Mouse (Mus musculus) ES-Bruce4 (cell line): ENCODE measurements around the gene Col4a2. TPM values are rescaled to one million over a fixed set of nuclear protein-coding genes. Genes with fewer than 3 reads are reported as not detected.

Experiments used
- H3K27ac ChIP-seq: 2 replicates; pipeline ENCODE4 v1.5.1; 2012; ENCODE audit warnings: low read length, inconsistent platforms; ENCODE audit not compliant: insufficient read depth
- H3K27me3 ChIP-seq: 2 replicates; pipeline ENCODE4 v1.6.1; 2012; ENCODE audit warnings: mild to moderate bottlenecking, low read length, inconsistent platforms; ENCODE audit not compliant: control insufficient read depth, poor library complexity, insufficient read depth, severe bottlenecking
- H3K36me3 ChIP-seq: 2 replicates; pipeline ENCODE4 v1.6.1; 2012; ENCODE audit warnings: inconsistent platforms, mild to moderate bottlenecking, low read length, moderate library complexity; ENCODE audit not compliant: control insufficient read depth, poor library complexity, insufficient read depth, severe bottlenecking
- H3K4me1 ChIP-seq: one replicate; pipeline ENCODE4 v1.8.1; 2011; ENCODE audit warnings: low read length; ENCODE audit not compliant: control insufficient read depth, insufficient read depth
- H3K4me3 ChIP-seq: 2 replicates; pipeline ENCODE4 v1.5.1; 2011; ENCODE audit warnings: low read depth, mild to moderate bottlenecking, low read length
- H3K9ac ChIP-seq: 2 replicates; pipeline ENCODE4 v1.6.1; 2012; ENCODE audit warnings: low read depth, mild to moderate bottlenecking, inconsistent platforms; ENCODE audit not compliant: poor library complexity, severe bottlenecking
- H3K9me3 ChIP-seq: replicated peaks from 2 replicates; pipeline ENCODE4 v1.6.1; 2012; ENCODE audit warnings: mild to moderate bottlenecking, low read length, inconsistent platforms; ENCODE audit not compliant: control insufficient read depth, poor library complexity, insufficient read depth, severe bottlenecking
- CTCF ChIP-seq: IDR thresholded peaks from one replicate; pipeline ENCODE4 v1.8.1; 2011; ENCODE audit warnings: low read depth, low read length
- EP300 ChIP-seq: IDR thresholded peaks from 2 replicates; pipeline ENCODE4 v1.6.1; 2011; ENCODE audit warnings: low read depth, low read length; ENCODE audit not compliant: insufficient read depth
- POLR2A ChIP-seq: IDR thresholded peaks from one replicate; pipeline ENCODE4 v1.8.1; 2011; ENCODE audit warnings: low read length; ENCODE audit not compliant: insufficient read depth
- polyA plus RNA-seq: library from polyadenylated mRNA; stranded (reverse); fragments of >200 nt; gene quantifications from 2 replicates; pipeline ENCODE4 v1.2.4, GENCODE M21; 2011; ENCODE audit warnings: low read depth; ENCODE audit not compliant: missing spikeins, insufficient read depth, insufficient read length

The Col4a2 gene
- polyA plus RNA-seq, 1 experiment = 30.3 TPM

DNA sequence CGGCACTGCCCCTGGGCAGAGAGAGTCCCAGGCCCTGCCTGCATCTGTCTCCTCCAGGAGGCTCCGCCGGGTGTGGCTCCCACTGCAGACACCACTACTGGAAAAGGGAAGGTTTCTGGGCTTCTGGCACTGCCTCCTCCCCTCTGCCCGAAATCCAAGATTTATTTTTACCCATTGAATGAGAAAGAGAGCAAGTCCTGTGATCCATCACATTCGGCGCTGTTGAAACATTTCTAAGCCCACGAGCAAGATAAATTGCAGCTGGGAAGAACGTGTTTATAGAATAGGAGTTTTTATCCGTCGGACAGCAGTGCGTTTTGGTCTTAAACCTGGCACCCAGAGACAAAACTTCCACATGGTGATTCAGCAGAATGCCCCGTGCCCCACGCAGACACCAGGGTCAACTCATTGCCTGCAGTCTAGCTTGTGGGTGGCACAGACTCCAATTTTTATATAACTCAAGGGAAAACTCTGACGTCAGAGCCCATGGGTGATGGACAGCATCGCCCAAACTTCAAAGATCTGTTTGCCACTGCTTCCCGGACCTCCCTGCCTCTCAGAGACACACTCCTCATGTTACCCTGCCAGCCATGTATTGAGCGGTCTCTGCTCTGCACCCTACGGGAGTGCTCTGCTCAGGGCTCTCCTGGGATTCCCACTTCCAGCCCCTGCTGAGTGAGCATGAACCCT is 63.3 kb downstream of the Col4a2 start:
- no peaks in the 10 kb centered on the region for H3K9me3 ChIP-seq
- no peak overlapping the region for H3K27ac ChIP-seq
- TF ChIP-seq CTCF (no peak), POLR2A (no peak), EP300 (no peak)

DNA sequence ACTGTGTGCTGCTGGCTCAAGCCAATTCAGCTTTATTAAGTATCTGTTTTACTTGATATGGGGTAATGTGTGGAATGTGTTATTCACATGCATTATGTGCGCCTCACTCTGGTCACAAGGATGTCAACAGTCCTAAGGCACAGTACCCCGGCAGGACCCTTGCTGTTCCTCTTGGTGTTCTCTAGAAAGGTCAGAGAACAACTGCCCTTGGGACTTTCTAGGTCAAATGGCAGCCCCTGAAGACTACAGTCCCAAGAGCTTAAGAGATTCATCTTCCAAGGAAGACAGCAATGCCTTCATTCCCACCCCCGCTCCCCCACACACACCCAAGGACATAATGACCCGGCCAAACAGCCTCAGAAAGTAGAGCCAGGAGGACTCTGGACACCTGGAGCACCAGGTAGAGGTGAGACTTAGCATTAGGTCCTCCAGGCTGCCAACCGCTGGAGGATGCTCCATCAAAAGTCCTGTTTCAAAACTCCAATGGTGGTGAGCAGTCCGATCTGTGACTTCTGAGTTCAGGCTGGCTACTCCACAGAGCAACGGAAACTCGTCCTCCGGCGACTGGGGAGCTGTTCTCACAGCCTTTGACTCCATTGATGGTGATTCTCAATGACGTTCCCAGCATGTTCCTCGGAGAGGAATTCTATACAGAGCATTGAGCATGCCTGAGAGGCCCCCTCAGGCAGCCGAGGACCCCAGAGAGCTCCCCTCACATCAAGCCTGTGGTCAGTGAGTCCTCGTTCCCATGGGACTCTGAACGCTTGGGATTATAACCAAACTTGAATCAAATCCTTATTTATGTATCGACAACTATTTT is 65.0 kb downstream of the Col4a2 start:
- no peaks in the 10 kb centered on the region for H3K9me3 ChIP-seq
- no peak overlapping the region for H3K9ac ChIP-seq
- no peak overlapping the region for H3K4me3 ChIP-seq
- H3K36me3 ChIP-seq = no peaks in the 10 kb centered on the region
- H3K27me3 ChIP-seq = no peaks in the 10 kb centered on the region; the same call in 1 of the 2 replicates
- no peaks in the 10 kb centered on the region for H3K4me1 ChIP-seq
- no peak for TF ChIP-seq EP300
- no peak for TF ChIP-seq CTCF
- TF ChIP-seq POLR2A = no peak
- no peak overlapping the region for H3K27ac ChIP-seq

More for the DNA sequence above, 63.3 kb downstream of the Col4a2 start:
- H3K4me1 ChIP-seq = no peaks in the 10 kb centered on the region
- no peaks in the 10 kb centered on the region; the same call in 1 of the 2 replicates for H3K27me3 ChIP-seq
- H3K9ac ChIP-seq = no peak overlapping the region
- H3K4me3 ChIP-seq = no peak overlapping the region
- H3K36me3 ChIP-seq = no peaks in the 10 kb centered on the region

DNA sequence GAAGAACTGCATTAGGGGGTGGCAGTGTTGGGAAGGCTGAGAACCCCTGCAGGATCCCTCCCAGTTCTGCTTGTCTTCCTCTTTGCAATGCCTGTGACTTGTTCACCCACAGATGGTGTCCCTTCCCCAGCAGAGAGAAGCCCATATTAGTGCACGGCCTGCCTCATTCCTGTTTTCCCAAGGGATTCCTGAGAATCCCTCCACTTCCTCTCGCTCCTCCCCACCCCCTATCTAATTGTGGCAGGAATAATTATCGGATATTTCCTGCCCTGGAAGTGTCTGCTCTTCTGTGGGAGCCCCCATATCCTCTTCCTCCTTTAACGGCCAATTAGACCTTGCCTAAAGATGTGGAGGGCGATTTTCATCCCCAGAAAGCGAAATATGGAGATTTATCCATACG is 67.0 kb downstream of the Col4a2 start:
- Histone ChIP-seq H3K36me3 (no peaks in the 10 kb centered on the region), H3K9me3 (no peaks in the 10 kb centered on the region), H3K4me1 (no peaks in the 10 kb centered on the region), H3K9ac (no peak overlapping the region), H3K4me3 (no peak overlapping the region), H3K27me3 (no peaks in the 10 kb centered on the region; the same call in 1 of the 2 replicates), H3K27ac (no peak overlapping the region)
- TF ChIP-seq POLR2A (no peak), CTCF (no peak), EP300 (no peak)

DNA sequence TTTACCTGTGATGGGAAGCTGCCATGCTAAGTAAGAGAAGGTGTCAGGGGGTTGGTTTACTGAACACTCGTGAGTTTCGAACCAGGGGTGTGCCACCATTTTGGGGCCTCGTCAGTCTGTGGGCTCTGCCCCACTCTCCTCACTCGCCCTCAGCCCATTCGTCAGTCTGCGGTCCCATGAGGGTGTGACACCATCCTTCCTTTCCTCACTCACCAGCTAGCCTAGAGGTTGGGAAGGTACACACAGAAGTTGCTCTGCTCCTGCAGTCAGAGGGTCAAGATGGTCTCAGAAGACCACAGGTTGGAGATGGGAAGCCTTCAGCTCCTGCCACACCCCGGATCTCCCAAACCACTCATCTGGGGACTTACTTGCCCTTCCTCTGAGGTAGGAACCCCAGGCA is 68.9 kb downstream of the Col4a2 start:
- no peaks in the 10 kb centered on the region for H3K4me1 ChIP-seq
- H3K27ac ChIP-seq = no peak overlapping the region
- no peaks in the 10 kb centered on the region for H3K9me3 ChIP-seq
- H3K4me3 ChIP-seq = no peak overlapping the region
- TF ChIP-seq POLR2A = no peak
- H3K36me3 ChIP-seq = no peaks in the 10 kb centered on the region
- no peak overlapping the region for H3K9ac ChIP-seq
- H3K27me3 ChIP-seq = no peaks in the 10 kb centered on the region; the same call in 1 of the 2 replicates

DNA sequence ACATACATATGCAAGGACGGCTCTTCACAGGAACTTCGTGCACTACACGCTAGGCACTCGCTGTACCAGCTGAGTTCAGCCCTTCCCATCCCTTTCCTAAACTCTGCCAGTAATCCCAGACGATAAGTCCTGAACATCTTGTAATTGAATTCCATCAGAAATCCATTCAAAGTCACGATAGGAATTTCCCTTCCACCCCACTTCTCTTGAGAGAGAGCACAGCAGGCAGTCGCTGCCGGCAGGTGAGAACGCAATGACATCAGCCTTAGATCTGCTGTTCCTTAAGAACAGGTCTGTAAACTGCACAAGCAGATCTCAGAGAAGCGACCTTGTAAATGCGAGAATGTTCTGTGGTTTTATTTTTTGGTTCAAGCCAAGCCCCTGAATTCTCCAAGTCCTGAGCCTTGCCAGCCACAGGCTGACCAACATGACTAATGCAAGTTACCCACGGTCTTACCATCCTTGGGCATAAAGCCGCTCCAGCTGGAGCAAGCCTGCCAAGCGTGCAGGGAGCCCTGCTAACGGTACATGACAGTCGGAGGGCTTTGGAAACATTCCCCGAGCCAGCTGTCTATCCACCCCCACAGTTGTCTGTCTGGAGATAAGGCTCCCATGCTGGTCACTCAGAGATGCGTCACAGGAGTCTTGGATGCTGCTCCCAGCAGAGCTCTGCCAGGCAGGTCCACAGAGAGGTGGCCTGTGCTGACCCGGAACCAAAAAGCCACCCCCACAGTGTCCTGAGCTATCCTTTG is 69.6 kb downstream of the Col4a2 start:
- Histone ChIP-seq H3K4me3 (no peak overlapping the region), H3K27ac (no peak overlapping the region), H3K9ac (no peak overlapping the region), H3K9me3 (no peaks in the 10 kb centered on the region), H3K36me3 (no peaks in the 10 kb centered on the region), H3K27me3 (no peaks in the 10 kb centered on the region; the same call in 1 of the 2 replicates), H3K4me1 (no peaks in the 10 kb centered on the region)
- TF ChIP-seq CTCF = no peak
- TF ChIP-seq POLR2A = no peak
- TF ChIP-seq EP300 = no peak
